Mouse (Mus musculus) lung, postnatal 0 days (tissue): ENCODE data around the gene Fkbp1b.

ENCODE experiments used
- CTCF ChIP-seq: IDR thresholded peaks from 2 replicates; pipeline ENCODE4 v1.5.1; 2016; ENCODE audit warnings: antibody characterized with exemption, mild to moderate bottlenecking
- EP300 ChIP-seq: IDR thresholded peaks from 2 replicates; pipeline ENCODE4 v1.6.1; 2016; ENCODE audit warnings: antibody characterized with exemption, mild to moderate bottlenecking, control low read depth

GRCm38 (mm10) chr12:4843741-4844140, 2.4 kb upstream of the Fkbp1b start:
- TF ChIP-seq CTCF (no peak), EP300 (no peak)
